Mouse (Mus musculus): ENCODE results near the gene Rpl13a. TPM values are rescaled to one million over a fixed set of nuclear protein-coding genes. Genes with fewer than 3 reads are reported as not detected.
"Not testable (repeated sequence)": the region's sequence is repeated elsewhere in the genome, so short reads cannot be mapped to it uniquely, and the experiment has no call there.

The Rpl13a gene
- total RNA-seq (2021), result 100 to 1,000 TPM; 614 to 796 TPM

DNA sequence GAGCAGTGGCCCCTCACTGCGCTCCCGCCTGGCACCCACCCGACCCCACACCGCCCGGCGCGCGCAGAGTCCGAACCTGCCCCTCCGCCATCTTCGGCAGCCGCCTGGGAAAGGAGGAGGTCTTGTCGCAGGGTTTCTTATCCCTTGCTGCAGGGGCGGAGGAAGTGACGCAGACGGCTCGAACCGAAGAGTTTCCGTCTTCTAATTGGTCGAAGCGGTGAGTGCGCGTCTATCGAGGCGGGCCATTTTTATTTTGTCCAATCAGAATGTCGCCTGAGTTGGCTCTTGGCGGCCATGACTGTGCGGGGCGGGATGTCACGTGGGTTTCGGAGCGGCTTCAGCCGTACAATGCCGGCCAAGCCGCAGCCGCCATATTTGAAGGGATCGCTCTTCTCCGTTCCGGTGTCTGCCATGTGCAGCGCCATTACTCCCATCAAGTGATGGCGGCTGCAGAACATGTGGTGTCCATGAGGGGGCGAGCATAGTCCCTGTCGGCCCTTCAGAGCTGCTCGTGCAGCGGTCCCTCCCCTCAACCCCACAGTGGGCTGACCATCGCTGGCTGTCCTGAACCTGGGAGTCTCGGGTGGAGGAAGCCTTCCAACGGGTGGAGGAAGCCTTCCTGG, at the start of gene Rpl13a:
TSS of gene Rpl13a (minus strand) at position 138 of the 623 bp plus-strand sequence.
- intact Hi-C loops (cut with DNase I), result loop anchor here (1.0 kb wide), 1 partner anchor 26 kb away; the partner anchor contains the start of genes Aldh16a1 and Pih1d1
- DNase-seq (ENCODE audit: low spot score in 2 of 2), result peak; percentile 99

GRCm38 (mm10) chr7:45176356-45176755, 47.8 kb upstream of the Rpl13a start:
- peak in 1 of 2 experiments; percentile 43 for DNase-seq (ENCODE audit: low spot score in 2 of 2)

DNA sequence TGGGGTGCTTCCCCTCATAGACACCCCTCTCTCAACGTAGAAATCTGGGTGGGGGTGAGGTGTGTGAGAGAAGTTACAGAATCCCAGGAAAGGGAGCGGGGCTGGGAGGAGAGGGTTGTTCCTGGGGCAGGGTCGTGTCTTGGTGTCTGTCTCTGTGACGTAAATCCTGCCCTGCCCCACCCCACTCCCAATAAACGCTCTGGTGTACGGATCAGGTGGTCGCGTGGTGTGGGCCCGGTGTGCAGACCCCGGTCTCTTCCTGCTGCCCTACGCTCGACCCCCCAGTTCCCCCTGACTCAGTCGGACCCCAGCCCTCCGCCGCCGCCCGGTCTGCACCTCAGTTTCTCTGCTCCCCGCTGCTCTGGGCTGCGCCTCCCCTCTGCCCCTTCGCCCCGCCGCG, 47.4 kb upstream of the Rpl13a start:
- intact Hi-C loops (cut with DNase I), result no loop called here
- peak in 1 of 2 experiments; percentile 19 for DNase-seq (ENCODE audit: low spot score in 2 of 2)

More at GRCm38 (mm10) chr7:45176356-45176755, 47.8 kb upstream of the Rpl13a start:
- intact Hi-C loops (cut with DNase I), result no loop called here

GRCm38 (mm10) chr7:45175398-45175797, 46.8 kb upstream of the Rpl13a start:
- intact Hi-C loops (cut with DNase I), result no loop called here
- no peak for DNase-seq (ENCODE audit: low spot score in 2 of 2)

GRCm38 (mm10) chr7:45174567-45175280, 46.2 kb upstream of the Rpl13a start:
- intact Hi-C loops (cut with DNase I), result no loop called here
- peak in 1 of 2 experiments; percentile 38 for DNase-seq (ENCODE audit: low spot score in 2 of 2)

DNA sequence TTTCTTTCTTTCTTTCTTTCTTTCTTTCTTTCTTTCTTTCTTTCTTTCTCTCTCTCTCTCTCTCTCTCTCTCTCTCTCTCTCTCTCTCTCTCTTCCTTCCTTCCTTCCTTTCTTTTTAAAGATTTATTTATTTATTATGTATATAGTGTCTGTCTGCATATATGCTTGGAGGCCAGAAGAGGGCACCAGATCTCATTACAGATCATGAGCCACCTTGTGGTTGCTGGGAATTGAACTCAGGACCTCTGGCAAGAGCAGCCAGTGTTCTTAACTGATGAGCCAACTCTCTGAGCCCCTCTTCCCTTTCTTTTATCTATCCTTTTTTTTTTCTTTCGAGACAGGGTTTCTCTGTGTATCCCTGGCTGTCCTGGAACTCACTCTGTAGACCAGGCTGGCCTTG, 45.2 kb upstream of the Rpl13a start:
- DNase-seq (ENCODE audit: low spot score in 2 of 2); intact Hi-C loops (cut with DNase I): not testable (repeated sequence)

DNA sequence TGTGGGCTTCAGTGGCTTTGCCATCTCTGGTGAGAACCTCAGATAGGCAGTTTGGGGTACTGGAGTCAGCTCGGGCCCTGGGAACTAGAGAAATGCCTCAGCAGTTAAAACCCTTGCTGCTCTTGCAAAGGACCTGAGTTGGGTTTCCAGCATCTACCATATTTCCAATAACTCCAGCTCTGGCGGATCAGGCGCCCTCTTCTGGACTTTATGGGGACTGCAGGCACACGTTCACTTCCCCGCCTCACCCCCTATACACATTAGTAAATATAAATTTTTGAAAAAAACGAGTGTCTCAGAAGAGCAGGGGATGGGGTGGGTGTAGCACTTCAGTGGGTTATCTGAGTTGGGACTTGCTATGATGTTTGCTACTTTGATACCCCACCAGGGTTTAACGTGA, 44.4 kb upstream of the Rpl13a start:
- peak in 1 of 2 experiments; percentile 27 for DNase-seq (ENCODE audit: low spot score in 2 of 2)
- intact Hi-C loops (cut with DNase I), result no loop called here

- intact Hi-C loops (cut with DNase I), result no loop called here
- peak in 1 of 2 experiments; percentile 40 for DNase-seq (ENCODE audit: low spot score in 2 of 2)
Measured at GRCm38 (mm10) chr7:45169495-45169894, 40.9 kb upstream of the Rpl13a start.

DNA sequence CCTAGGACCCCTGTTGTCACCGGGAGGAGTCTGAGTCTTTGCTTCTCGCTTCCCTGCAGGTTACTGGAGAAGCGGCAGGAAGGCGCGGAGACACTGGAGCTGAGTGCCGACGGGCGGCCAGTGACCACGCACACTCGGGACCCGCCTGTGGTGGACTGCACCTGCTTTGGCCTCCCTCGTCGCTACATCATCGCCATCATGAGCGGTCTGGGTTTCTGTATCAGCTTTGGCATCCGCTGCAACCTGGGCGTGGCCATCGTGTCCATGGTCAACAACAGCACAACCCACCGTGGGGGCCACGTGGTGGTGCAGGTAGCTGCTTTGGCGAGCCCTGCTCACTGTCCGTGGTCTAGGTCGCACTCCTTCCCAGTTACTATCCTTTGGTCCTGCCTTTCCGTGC, 40.1 kb upstream of the Rpl13a start:
- peak in 1 of 2 experiments; percentile 23 for DNase-seq (ENCODE audit: low spot score in 2 of 2)
- intact Hi-C loops (cut with DNase I), result no loop called here

DNA sequence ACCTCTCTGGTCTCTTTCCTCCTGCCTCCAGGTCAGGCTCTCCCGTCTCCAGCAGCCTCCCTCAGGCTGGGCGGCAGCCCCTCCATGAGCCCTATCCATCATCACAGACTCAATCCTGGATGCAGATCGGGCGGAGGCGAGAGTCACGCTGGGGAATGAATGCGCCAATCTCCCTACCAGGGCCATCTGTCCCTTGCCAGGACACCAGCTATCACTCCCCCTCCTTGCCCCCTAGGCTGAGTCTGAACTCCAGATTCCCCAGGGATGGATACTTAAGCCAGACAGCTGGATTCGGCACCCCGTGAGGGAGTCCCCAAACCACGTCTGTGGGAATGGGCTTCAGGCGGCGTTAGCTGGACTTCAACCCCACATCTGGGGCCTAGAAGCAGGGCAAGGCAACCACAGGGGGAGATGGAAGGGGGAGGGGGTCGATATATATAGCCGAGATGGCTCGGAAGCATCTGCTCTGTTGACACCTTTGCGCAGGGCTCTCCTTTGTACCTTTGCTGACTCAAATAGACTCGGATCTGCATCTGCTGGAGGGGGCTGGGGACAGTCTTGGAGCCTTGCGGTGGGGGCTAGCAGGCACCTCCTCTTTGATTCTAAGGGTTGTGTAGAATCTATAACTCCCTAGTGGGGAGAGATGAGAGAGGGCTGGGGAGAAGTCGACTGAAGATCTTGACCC, 39.3 kb upstream of the Rpl13a start:
- intact Hi-C loops (cut with DNase I), result loop anchor here (2.0 kb wide), 1 partner anchor 65 kb away; no protein-coding TSS in a partner anchor
- peak; percentile 61 to 74 for DNase-seq (ENCODE audit: low spot score in 2 of 2)

GRCm38 (mm10) chr7:45166950-45167401, 38.4 kb upstream of the Rpl13a start:
- peak; percentile 61 to 78 for DNase-seq (ENCODE audit: low spot score in 2 of 2)
- intact Hi-C loops (cut with DNase I), result loop anchor here (2.0 kb wide), 1 partner anchor 66 kb away; no protein-coding TSS in a partner anchor

DNA sequence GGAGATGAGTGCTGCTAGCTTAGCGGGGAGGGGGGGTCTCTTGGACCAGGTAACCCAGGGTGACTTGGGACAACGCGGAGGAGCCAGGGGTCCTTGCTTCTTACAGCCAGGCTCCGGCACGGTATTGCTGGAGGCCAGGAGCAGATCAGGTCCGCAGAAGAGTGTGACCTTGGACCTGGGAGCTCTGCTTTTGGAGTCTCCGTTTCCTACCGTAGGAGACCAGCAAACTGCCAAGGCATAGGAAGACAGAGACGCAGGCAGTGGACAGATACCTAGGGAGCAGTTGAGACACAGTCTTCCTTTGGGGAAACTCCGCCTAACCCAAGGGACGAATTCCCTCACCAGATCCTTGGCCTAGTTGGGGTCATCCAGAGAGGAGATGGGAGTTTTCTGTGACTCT, 37.1 kb upstream of the Rpl13a start:
- intact Hi-C loops (cut with DNase I), result loop anchor here (2.0 kb wide), 1 partner anchor 67 kb away; no protein-coding TSS in a partner anchor
- no peak for DNase-seq (ENCODE audit: low spot score in 2 of 2)

GRCm38 (mm10) chr7:45164833-45165232, 36.3 kb upstream of the Rpl13a start:
- intact Hi-C loops (cut with DNase I), result no loop called here
- DNase-seq (ENCODE audit: low spot score in 2 of 2), result peak in 1 of 2 experiments; percentile 28

GRCm38 (mm10) chr7:45163735-45164490, 35.4 kb upstream of the Rpl13a start, which contains the start of gene Slc17a7:
Gene Slc17a7 (plus strand): TSS chr7:45163949.
- intact Hi-C loops (cut with DNase I), result loop anchor here (2.0 kb wide), 2 partner anchors 33 to 135 kb away; no protein-coding TSS in a partner anchor
- peak; percentile 58 to 79 for DNase-seq (ENCODE audit: low spot score in 2 of 2)

DNA sequence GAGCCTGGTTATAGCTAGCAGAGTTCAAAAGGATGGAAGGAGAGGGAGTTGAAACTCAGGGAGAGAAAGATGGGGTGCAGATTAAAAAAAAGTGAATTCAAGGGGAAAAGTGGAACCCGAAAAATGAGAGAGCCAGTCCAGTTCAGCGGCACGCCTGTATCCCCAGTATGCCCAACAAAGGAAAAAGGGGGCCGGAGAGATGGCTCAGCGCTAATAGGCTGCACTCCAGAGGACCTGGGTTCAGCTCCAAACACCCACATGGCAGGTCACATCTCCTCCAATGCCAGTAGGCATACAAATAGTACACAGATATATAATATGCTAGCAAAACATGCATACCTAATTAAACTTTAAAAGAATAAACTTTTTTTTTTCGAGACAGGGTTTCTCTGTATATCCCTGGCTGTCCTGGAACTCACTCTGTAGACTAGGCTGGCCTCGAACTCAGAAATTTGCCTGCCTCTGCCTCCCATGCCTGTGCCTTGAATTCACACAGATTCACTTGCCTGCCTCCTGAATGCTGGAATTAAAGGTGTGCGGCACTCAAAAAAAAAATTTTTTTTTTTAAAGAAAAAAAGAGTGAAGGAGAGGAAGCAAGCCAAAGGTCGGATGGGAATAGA, 34.5 kb upstream of the Rpl13a start:
- no peak for DNase-seq (ENCODE audit: low spot score in 2 of 2)
- intact Hi-C loops (cut with DNase I), result loop anchor here (2.0 kb wide), 2 partner anchors 34 to 136 kb away; no protein-coding TSS in a partner anchor

DNA sequence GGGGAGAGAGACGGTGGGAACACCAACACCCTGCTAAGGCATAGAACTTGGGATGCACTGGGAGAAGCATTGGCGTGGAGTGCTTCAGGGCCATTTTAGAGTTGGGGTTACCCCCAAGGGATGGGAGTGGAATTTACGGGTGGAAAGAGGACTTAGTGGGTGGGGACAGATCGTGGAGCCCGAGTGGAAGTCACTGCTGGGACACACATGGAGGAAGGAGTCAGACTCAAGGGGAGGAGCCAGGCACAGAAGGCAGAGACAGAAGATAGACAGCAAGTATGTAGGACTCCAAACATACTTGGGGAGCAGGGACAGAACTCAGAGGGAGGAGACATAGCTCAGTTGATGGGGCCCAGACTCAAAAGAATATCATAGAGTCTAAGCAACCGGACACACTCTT, 34.0 kb upstream of the Rpl13a start:
- intact Hi-C loops (cut with DNase I), result loop anchor here (2.0 kb wide), 2 partner anchors 34 to 136 kb away; no protein-coding TSS in a partner anchor
- DNase-seq (ENCODE audit: low spot score in 2 of 2), result no peak

DNA sequence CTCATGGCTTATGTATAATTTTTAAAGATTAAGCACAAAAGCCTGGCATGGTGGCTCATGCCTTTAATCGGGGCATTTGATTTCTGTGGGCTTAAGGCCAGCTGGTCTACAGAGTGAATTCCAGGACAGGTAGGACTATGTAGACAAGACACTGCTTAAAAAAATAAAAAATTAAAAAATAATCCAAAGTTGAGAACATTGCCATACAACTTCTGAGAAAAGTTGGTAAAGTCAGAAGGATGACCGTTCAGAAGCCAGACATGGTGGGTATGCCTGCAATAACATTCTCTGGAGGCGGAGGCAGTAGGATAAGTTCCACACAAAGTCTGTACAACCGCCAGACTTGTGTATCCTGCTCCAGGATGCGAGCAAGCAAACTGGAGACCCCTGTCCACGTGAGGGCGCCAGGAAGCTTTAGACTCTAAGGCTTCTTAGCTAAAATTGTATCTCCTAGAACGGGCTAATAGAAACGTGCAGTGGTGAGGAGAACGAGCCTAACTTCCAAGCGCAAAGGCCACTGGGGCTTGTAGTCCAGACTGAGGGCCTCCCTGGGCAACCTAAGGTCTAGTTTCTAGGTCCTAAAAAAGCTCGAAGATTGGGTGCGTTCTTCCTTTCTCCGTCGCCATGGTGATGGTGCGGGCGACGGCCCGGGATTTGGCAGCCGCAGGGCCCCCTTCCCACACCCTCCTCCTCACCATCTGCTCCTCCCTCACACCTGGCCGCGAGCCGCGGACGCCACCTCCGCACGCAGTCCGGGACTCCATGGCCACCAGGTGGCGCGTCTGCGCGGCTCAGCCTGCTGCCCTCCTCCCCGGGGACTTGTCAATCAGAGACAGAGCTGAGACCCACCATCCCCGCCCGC, 33.3 kb upstream of the Rpl13a start:
- DNase-seq (ENCODE audit: low spot score in 2 of 2), result peak; percentile 96 to 99
- intact Hi-C loops (cut with DNase I), result loop anchor here (2.0 kb wide), 2 partner anchors 35 to 137 kb away; no protein-coding TSS in a partner anchor

- intact Hi-C loops (cut with DNase I), result no loop called here
- DNase-seq (ENCODE audit: low spot score in 2 of 2), result no peak
Measured at GRCm38 (mm10) chr7:45160866-45161265, 32.3 kb upstream of the Rpl13a start.

Measured in left cerebral cortex, postnatal 36 days (tissue).